Mouse (Mus musculus): Measurements from ENCODE around the gene Ell.
"Not testable (repeated sequence)": the region's sequence is repeated elsewhere in the genome, so short reads cannot be mapped to it uniquely, and the experiment has no call there.

The Ell gene

GRCm38 (mm10) chr8:70507027-70507393 lies 32.2 kb upstream of the Ell start:
- no peak for DNase-seq (ENCODE audit: low spot score)

GRCm38 (mm10) chr8:70509281-70509952 lies 29.8 kb upstream of the Ell start:
- DNase-seq (ENCODE audit: low spot score) = no peak

- peak; percentile 97 for DNase-seq (ENCODE audit: low spot score)
These were observed 28.9 kb upstream of the Ell start, which contains the start of gene Uba52 for GRCm38 (mm10) chr8:70510228-70510915. Uba52 (minus strand) TSS chr8:70510801.

GRCm38 (mm10) chr8:70511174-70511573 lies 28.1 kb upstream of the Ell start:
- DNase-seq (ENCODE audit: low spot score) = not testable (repeated sequence)

GRCm38 (mm10) chr8:70511770-70512169 lies 27.5 kb upstream of the Ell start:
- DNase-seq (ENCODE audit: low spot score) = no peak

GRCm38 (mm10) chr8:70512253-70512903 lies 26.9 kb upstream of the Ell start:
- no peak for DNase-seq (ENCODE audit: low spot score)

GRCm38 (mm10) chr8:70513441-70513840 lies 25.8 kb upstream of the Ell start:
- DNase-seq (ENCODE audit: low spot score) = no peak

- no peak for DNase-seq (ENCODE audit: low spot score)
These were observed 21.2 kb upstream of the Ell start for GRCm38 (mm10) chr8:70517940-70518643.

GRCm38 (mm10) chr8:70519043-70519442 lies 20.2 kb upstream of the Ell start:
- DNase-seq (ENCODE audit: low spot score) = no peak

- no peak for DNase-seq (ENCODE audit: low spot score)
These were observed 19.7 kb upstream of the Ell start for GRCm38 (mm10) chr8:70519606-70520005.

GRCm38 (mm10) chr8:70522592-70523403 lies 16.5 kb upstream of the Ell start:
- peak; percentile 95 for DNase-seq (ENCODE audit: low spot score)

GRCm38 (mm10) chr8:70527111-70527511 lies 12.1 kb upstream of the Ell start:
- no peak for DNase-seq (ENCODE audit: low spot score)

GRCm38 (mm10) chr8:70527512-70528181 lies 11.6 kb upstream of the Ell start, which contains the start of the genes Fkbp8 and Kxd1:
Fkbp8 (plus strand) TSS chr8:70527724.
Kxd1 (minus strand) TSS chr8:70527956.
- DNase-seq (ENCODE audit: low spot score) = peak; percentile 97

- DNase-seq (ENCODE audit: low spot score) = no peak
These were observed 11.0 kb upstream of the Ell start for GRCm38 (mm10) chr8:70528182-70528797.

GRCm38 (mm10) chr8:70529299-70529698 lies 10.0 kb upstream of the Ell start:
- DNase-seq (ENCODE audit: low spot score) = no peak

GRCm38 (mm10) chr8:70529741-70530161 lies 9.5 kb upstream of the Ell start:
- no peak for DNase-seq (ENCODE audit: low spot score)

GRCm38 (mm10) chr8:70530314-70530713 lies 8.9 kb upstream of the Ell start:
- DNase-seq (ENCODE audit: low spot score) = no peak

GRCm38 (mm10) chr8:70534281-70534680 lies 5.0 kb upstream of the Ell start:
- DNase-seq (ENCODE audit: low spot score) = no peak

- DNase-seq (ENCODE audit: low spot score) = no peak
These were observed 4.0 kb upstream of the Ell start for GRCm38 (mm10) chr8:70535221-70535620.

GRCm38 (mm10) chr8:70535701-70536100 lies 3.6 kb upstream of the Ell start:
- no peak for DNase-seq (ENCODE audit: low spot score)

Measured in testis, postnatal 14 days (tissue).